Mouse (Mus musculus) kidney, postnatal 0 days (tissue): ENCODE measurements around the gene Slc6a21. TPM values are rescaled to one million over a fixed set of nuclear protein-coding genes. Genes with fewer than 3 reads are reported as not detected.

Experiments used
- ATAC-seq: fragments of 200-750 bp; cut with Nextera tagmentation; replicated peaks from 2 replicates; pipeline ENCODE4 v1.8.0; 2017; ENCODE audit warnings: low read depth, moderate number of reproducible peaks, moderate TSS enrichment, moderate library complexity; ENCODE audit not compliant: low FRiP score
- DNase-seq: peaks from one replicate; pipeline ENCODE4 v3.0.0-alpha.2; 2016; ENCODE audit warnings: low spot score
- H3K27ac ChIP-seq: fragments of 300-500 bp; sonication (generic); 2 replicates; pipeline ENCODE4 v1.5.1; 2014; ENCODE audit warnings: mild to moderate bottlenecking
- H3K27me3 ChIP-seq: fragments of 300-500 bp; sonication (generic); 2 replicates; pipeline ENCODE4 v1.6.1; 2014; ENCODE audit warnings: low read length, mixed read lengths; ENCODE audit not compliant: insufficient read depth
- H3K36me3 ChIP-seq: fragments of 300-500 bp; sonication (generic); 2 replicates; pipeline ENCODE4 v1.6.1; 2014; ENCODE audit warnings: low read length, mixed read lengths; ENCODE audit not compliant: insufficient read depth
- H3K4me1 ChIP-seq: fragments of 300-500 bp; sonication (generic); replicated peaks from 2 replicates; pipeline ENCODE4 v1.6.1; 2014; ENCODE audit warnings: antibody characterized with exemption, low read length, mixed read lengths; ENCODE audit not compliant: insufficient read depth
- H3K4me2 ChIP-seq: fragments of 300-500 bp; sonication (generic); 2 replicates; pipeline ENCODE4 v1.6.1; 2014; ENCODE audit warnings: mild to moderate bottlenecking, low read length, moderate library complexity, mixed read lengths
- H3K4me3 ChIP-seq: fragments of 300-500 bp; sonication (generic); replicated peaks from 2 replicates; pipeline ENCODE4 v1.5.1; 2014; ENCODE audit warnings: low read depth, low read length
- H3K9ac ChIP-seq: fragments of 300-500 bp; sonication (generic); 2 replicates; pipeline ENCODE4 v1.6.1; 2014; ENCODE audit warnings: low read depth, low read length
- H3K9me3 ChIP-seq: fragments of 300-500 bp; sonication (generic); replicated peaks from 2 replicates; pipeline ENCODE4 v1.6.1; 2016; ENCODE audit warnings: low read length, inconsistent platforms, mixed read lengths
- CTCF ChIP-seq: IDR thresholded peaks from 2 replicates; pipeline ENCODE4 v1.5.1; 2016; ENCODE audit warnings: antibody characterized with exemption, low read depth, mild to moderate bottlenecking, moderate library complexity
- WGBS: fragments of 180-500 bp; shearing (Covaris S2); extraction: QIAGEN DNeasy Blood & Tissue Kit; methylation state at CpG from one replicate; pipeline ENCODE4 v1.1.7; 2014; 5-methylcytosine and 5-hydroxymethylcytosine counted together
- polyA plus RNA-seq: library from polyadenylated mRNA; unstranded; fragments of >200 nt; fragmentation: Nextera tagmentation; extraction: Ambion mirVana; gene quantifications from 2 replicates; pipeline ENCODE4 v1.2.1, GENCODE M21; 2015

Gene Slc6a21
- polyA plus RNA-seq, 1 experiment from 2014 or later = not detected

- 84% methylated on average over 3 of the region's 3 CpGs for WGBS
- ATAC-seq (no peak), DNase-seq (no peak)
- Histone ChIP-seq H3K9me3 (no peaks in the 10 kb centered on the region), H3K4me3 (no peak overlapping the region), H3K36me3 (no peaks in the 10 kb centered on the region), H3K4me2 (no peak overlapping the region), H3K9ac (no peak overlapping the region), H3K27me3 (no peaks in the 10 kb centered on the region), H3K27ac (no peak overlapping the region), H3K4me1 (no peaks in the 10 kb centered on the region)
- TF ChIP-seq CTCF = peak; percentile 36; the same call in 1 of the 2 replicates
These were observed 13.0 kb upstream of the Slc6a21 start for GRCm38 (mm10) chr7:45264348-45264747.

- DNase-seq = no peak
- ATAC-seq = no peak
- Histone ChIP-seq H3K27ac (no peak overlapping the region), H3K9me3 (no peaks in the 10 kb centered on the region), H3K4me3 (no peak overlapping the region), H3K27me3 (no peaks in the 10 kb centered on the region), H3K36me3 (no peaks in the 10 kb centered on the region), H3K4me2 (no peak overlapping the region), H3K9ac (no peak overlapping the region), H3K4me1 (no peaks in the 10 kb centered on the region)
- WGBS = 77% methylated on average over 1 of the region's 1 CpGs
- no peak for TF ChIP-seq CTCF
These were observed 11.8 kb upstream of the Slc6a21 start for GRCm38 (mm10) chr7:45265518-45265917.

DNA sequence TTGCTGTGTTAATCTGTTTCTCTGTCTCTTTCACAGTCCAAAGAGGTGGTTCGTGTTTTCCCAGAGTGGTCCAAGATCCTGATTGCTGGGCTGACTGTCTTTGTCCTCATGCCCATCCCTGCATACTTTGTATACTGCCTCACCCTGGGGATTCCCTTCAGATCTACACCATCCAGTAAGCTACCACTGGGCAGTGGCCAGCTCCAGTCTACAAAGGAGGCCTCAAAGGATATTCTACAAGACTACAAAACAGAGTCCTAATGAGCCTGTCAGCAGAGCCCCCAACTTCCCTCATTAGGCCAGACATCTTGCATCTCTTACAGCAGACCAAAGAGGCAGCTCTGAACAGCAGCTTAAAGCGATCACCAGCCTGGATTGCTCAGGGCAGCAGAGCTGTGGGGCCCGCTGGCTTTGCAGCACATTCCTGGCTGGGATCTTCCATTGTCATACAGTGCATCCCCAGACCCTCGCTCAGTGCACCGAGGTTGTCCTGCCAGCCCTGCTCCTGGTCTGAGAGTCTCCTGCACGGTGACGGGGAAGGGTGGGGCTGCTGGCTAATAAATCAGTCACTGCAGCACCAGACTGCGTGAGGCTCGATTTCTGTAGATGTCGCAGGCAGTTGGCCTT lies 4.4 kb upstream of the Slc6a21 start:
- no peak overlapping the region for H3K4me3 ChIP-seq
- no peak for DNase-seq
- H3K9me3 ChIP-seq = no peaks in the 10 kb centered on the region
- no peak for ATAC-seq
- H3K4me2 ChIP-seq = no peak overlapping the region
- H3K27me3 ChIP-seq = no peaks in the 10 kb centered on the region
- H3K9ac ChIP-seq = no peak overlapping the region
- H3K36me3 ChIP-seq = no peaks in the 10 kb centered on the region
- TF ChIP-seq CTCF = no peak
- no peaks in the 10 kb centered on the region for H3K4me1 ChIP-seq
- H3K27ac ChIP-seq = no peak overlapping the region
- 30% methylated on average over 10 of the region's 10 CpGs for WGBS

- 87% methylated on average over 8 of the region's 8 CpGs for WGBS
- H3K4me1 ChIP-seq = no peaks in the 10 kb centered on the region
- no peaks in the 10 kb centered on the region for H3K9me3 ChIP-seq
- H3K27me3 ChIP-seq = no peaks in the 10 kb centered on the region
- H3K9ac ChIP-seq = no peak overlapping the region
- H3K4me3 ChIP-seq = no peak overlapping the region
- DNase-seq (no peak), ATAC-seq (no peak)
- no peak overlapping the region for H3K27ac ChIP-seq
- H3K36me3 ChIP-seq = no peaks in the 10 kb centered on the region
- no peak overlapping the region for H3K4me2 ChIP-seq
- no peak for TF ChIP-seq CTCF
These were observed 3.6 kb upstream of the Slc6a21 start for GRCm38 (mm10) chr7:45273672-45274071.

DNA sequence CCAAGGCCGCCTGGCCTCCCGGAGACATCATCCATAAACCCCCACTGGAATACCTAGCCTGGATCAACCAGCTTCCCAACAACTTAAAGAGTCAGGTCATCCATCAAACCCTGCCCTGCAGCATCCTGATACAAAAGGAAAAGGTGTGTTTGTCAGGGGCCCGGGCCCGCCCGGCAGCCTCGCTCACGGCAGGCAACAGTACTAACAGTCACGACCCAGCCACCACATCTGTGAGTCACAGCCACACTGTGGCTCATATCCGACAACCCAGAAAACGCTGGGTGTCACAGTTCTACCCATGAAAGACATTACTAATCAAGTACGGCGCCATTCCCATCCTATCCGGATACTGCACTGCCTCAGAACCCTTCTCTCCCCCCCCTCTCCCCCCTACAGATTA lies 9.2 kb downstream of the Slc6a21 start:
- no peaks in the 10 kb centered on the region for H3K9me3 ChIP-seq
- no peak overlapping the region for H3K4me3 ChIP-seq
- no peak for ATAC-seq
- 85% methylated on average over 13 of the region's 13 CpGs for WGBS
- no peaks in the 10 kb centered on the region for H3K36me3 ChIP-seq
- no peak overlapping the region for H3K4me2 ChIP-seq
- no peak for DNase-seq
- TF ChIP-seq CTCF = no peak
- H3K4me1 ChIP-seq = no peaks in the 10 kb centered on the region
- no peak overlapping the region for H3K9ac ChIP-seq
- H3K27ac ChIP-seq = no peak overlapping the region
- no peaks in the 10 kb centered on the region for H3K27me3 ChIP-seq

DNA sequence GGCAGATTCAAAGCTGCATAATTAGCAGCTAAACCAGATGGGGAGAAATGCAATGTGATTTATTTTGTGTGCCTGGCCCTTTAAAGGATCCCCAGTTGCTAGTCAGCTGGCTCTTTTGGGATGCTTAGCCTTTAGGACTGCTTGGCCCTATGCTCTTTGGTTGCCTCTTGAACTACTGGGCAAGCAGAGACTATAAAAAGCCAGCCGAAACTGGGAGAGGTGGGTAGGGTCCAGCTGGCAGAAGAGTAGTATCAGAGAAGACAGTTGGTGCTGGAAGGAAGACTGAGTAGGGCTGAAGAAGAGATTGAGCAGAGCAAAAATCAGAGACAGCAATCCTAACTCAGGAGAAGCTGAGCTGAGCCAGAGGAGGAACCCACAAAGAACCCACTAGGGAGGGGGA lies 19.3 kb downstream of the Slc6a21 start:
- Histone ChIP-seq H3K36me3 (no peaks in the 10 kb centered on the region), H3K4me3 (no peak overlapping the region), H3K4me2 (no peak overlapping the region), H3K27ac (no peak overlapping the region), H3K27me3 (no peaks in the 10 kb centered on the region), H3K9ac (no peak overlapping the region), H3K4me1 (no peaks in the 10 kb centered on the region), H3K9me3 (no peaks in the 10 kb centered on the region)
- WGBS = 46% methylated on average over 1 of the region's 1 CpGs
- DNase-seq (no peak), ATAC-seq (no peak)
- no peak for TF ChIP-seq CTCF

DNA sequence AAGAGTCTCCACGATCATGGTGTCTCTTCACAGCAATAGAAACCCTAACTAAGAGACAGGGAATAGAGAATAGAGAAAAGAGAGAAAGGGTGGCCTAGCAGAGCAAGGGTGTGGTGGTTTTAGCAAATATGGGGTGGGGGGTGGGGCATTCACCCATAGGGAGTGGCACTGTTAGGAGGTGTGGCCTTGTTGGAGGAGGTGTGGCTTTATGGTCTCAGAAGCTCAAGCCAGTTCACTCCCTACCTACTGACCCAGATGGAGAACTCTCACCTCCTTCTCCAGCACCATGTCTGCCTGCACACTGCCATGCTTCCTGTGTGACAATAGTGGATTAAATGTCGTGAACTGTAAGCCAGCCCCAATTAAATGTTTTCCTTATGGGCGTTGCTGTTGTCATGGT lies 20.2 kb downstream of the Slc6a21 start:
- no peak for DNase-seq
- H3K27ac ChIP-seq = no peak overlapping the region

More for the DNA sequence above, 20.2 kb downstream of the Slc6a21 start:
- no peak overlapping the region for H3K9ac ChIP-seq
- ATAC-seq = no peak
- no peaks in the 10 kb centered on the region for H3K4me1 ChIP-seq
- H3K27me3 ChIP-seq = no peaks in the 10 kb centered on the region
- 53% methylated on average over 3 of the region's 3 CpGs for WGBS
- H3K9me3 ChIP-seq = no peaks in the 10 kb centered on the region
- H3K4me2 ChIP-seq = no peak overlapping the region
- H3K4me3 ChIP-seq = no peak overlapping the region
- H3K36me3 ChIP-seq = no peaks in the 10 kb centered on the region
- TF ChIP-seq CTCF = no peak
